Mouse (Mus musculus) embryonic fibroblast, embryonic 13.5 days (primary cell): ENCODE measurements around the gene Bmi1.

ENCODE experiments used
- CTCF ChIP-seq: IDR thresholded peaks from 2 replicates; pipeline ENCODE4 v1.5.1; 2011; ENCODE audit warnings: mild to moderate bottlenecking, control low read depth, low read length, moderate library complexity, borderline replicate concordance; ENCODE audit not compliant: insufficient read depth
- POLR2A ChIP-seq: IDR thresholded peaks from 2 replicates; pipeline ENCODE4 v1.6.1; 2011; ENCODE audit warnings: low read depth, mild to moderate bottlenecking, control low read depth, low read length, moderate library complexity

GRCm38 (mm10) chr2:18674193-18674902 is 2.5 kb upstream of the Bmi1 start:
- no peak for TF ChIP-seq POLR2A
- TF ChIP-seq CTCF, result no peak
